Mouse (Mus musculus) small intestine, adult 2 months (tissue): ENCODE measurements around the gene Adad2.

Source experiments
- CTCF ChIP-seq: fragments of 200-500 bp; IDR thresholded peaks from 2 replicates; pipeline ENCODE4 v1.5.1; 2012; ENCODE audit warnings: low read depth, mild to moderate bottlenecking, control low read depth, inconsistent platforms, low read length, moderate library complexity, mixed read lengths; ENCODE audit not compliant: insufficient replicate concordance, insufficient read length; ENCODE audit errors: extremely low read depth
- POLR2A ChIP-seq: fragments of 200-500 bp; IDR thresholded peaks from 2 replicates; pipeline ENCODE4 v1.6.1; 2012; ENCODE audit warnings: low read depth, mild to moderate bottlenecking, control low read depth, inconsistent platforms, low read length, moderate library complexity

- TF ChIP-seq POLR2A, result no peak
- TF ChIP-seq CTCF, result no peak
Observed at GRCm38 (mm10) chr8:119571135-119571534, 41.4 kb upstream of the Adad2 start.
